Mouse (Mus musculus): ENCODE measurements around the gene Olfr635. TPM values are rescaled to one million over a fixed set of nuclear protein-coding genes. Genes with fewer than 3 reads are reported as not detected.
"Not testable (repeated sequence)": the region's sequence is repeated elsewhere in the genome, so short reads cannot be mapped to it uniquely, and the experiment has no call there.

Gene Olfr635
- total RNA-seq (2014; rRNA removed) (not detected in 2 replicates), polyA plus RNA-seq (2015; fragmentation: Nextera tagmentation; extraction: Ambion mirVana) (not detected in 2 replicates)

- Histone ChIP-seq H3K27me3 (ENCODE audit: insufficient read depth, low read length) (no peaks in the 10 kb centered on the region), H3K9ac (replicated peaks; ENCODE audit: low read length) (no peak within 1 kb of the TSS), H3K4me2 (ENCODE audit: low read depth, low read length) (no peak within 1 kb of the TSS), H3K27ac (no peak within 1 kb of the TSS), H3K4me1 (ENCODE audit: insufficient read depth, low read length) (no peaks in the 10 kb centered on the region), H3K36me3 (ENCODE audit: insufficient read depth, low read length) (no peaks in the 10 kb centered on the region), H3K9me3 (ENCODE audit: low read length) (no peaks in the 10 kb centered on the region), H3K4me3 (ENCODE audit: low read length) (no peak within 1 kb of the TSS)
- no peak for TF ChIP-seq CTCF (IDR thresholded peaks at IDR 0.05; ENCODE audit: low read depth)
- 76% methylated on average over 1 of the region's 1 CpGs for WGBS
- DNase-seq (ENCODE audit: low spot score) = no peak
- no peak for ATAC-seq
Measured at GRCm38 (mm10) chr7:103970852-103971251, at the start of gene Olfr635. Olfr635 (plus strand) TSS chr7:103971152.

GRCm38 (mm10) chr7:103928525-103928924 is 42.4 kb upstream of the Olfr635 start, which contains the start of gene Olfr631:
Olfr631 (plus strand) TSS chr7:103928825.
- no peaks in the 10 kb centered on the region for H3K36me3 ChIP-seq (ENCODE audit: insufficient read depth, low read length)
- ATAC-seq (no peak), DNase-seq (ENCODE audit: low spot score) (no peak)
- H3K4me2 ChIP-seq (ENCODE audit: low read depth, low read length) = no peak within 1 kb of the TSS
- no peaks in the 10 kb centered on the region for H3K4me1 ChIP-seq (ENCODE audit: insufficient read depth, low read length)
- no peak for TF ChIP-seq CTCF (IDR thresholded peaks at IDR 0.05; ENCODE audit: low read depth)
- no peak within 1 kb of the TSS for H3K27ac ChIP-seq
- no peak within 1 kb of the TSS for H3K9ac ChIP-seq (replicated peaks; ENCODE audit: low read length)
- H3K4me3 ChIP-seq (ENCODE audit: low read length) = no peak within 1 kb of the TSS
- H3K27me3 ChIP-seq (ENCODE audit: insufficient read depth, low read length) = no peaks in the 10 kb centered on the region
- no peaks in the 10 kb centered on the region for H3K9me3 ChIP-seq (ENCODE audit: low read length)

- Histone ChIP-seq H3K27me3 (ENCODE audit: insufficient read depth, low read length) (no peaks in the 10 kb centered on the region), H3K27ac (no peak within 1 kb of the TSS), H3K9ac (replicated peaks; ENCODE audit: low read length) (no peak within 1 kb of the TSS), H3K4me2 (ENCODE audit: low read depth, low read length) (no peak within 1 kb of the TSS), H3K4me3 (ENCODE audit: low read length) (no peak within 1 kb of the TSS), H3K9me3 (ENCODE audit: low read length) (no peaks in the 10 kb centered on the region), H3K4me1 (ENCODE audit: insufficient read depth, low read length) (no peaks in the 10 kb centered on the region), H3K36me3 (ENCODE audit: insufficient read depth, low read length) (no peaks in the 10 kb centered on the region)
- ATAC-seq (no peak), DNase-seq (ENCODE audit: low spot score) (no peak)
- no peak for TF ChIP-seq CTCF (IDR thresholded peaks at IDR 0.05; ENCODE audit: low read depth)
- WGBS = 85% methylated on average over 2 of the region's 2 CpGs
Measured at GRCm38 (mm10) chr7:103934264-103934663, 36.7 kb upstream of the Olfr635 start, which contains the start of gene Olfr632. Olfr632 (plus strand) TSS chr7:103934347.

GRCm38 (mm10) chr7:103942730-103943129 is 28.2 kb upstream of the Olfr635 start:
- Histone ChIP-seq H3K27me3 (ENCODE audit: insufficient read depth, low read length) (no peaks in the 10 kb centered on the region), H3K4me1 (ENCODE audit: insufficient read depth, low read length) (no peaks in the 10 kb centered on the region), H3K27ac (no peak overlapping the region), H3K4me3 (ENCODE audit: low read length) (no peak overlapping the region), H3K9me3 (ENCODE audit: low read length) (no peaks in the 10 kb centered on the region), H3K4me2 (ENCODE audit: low read depth, low read length) (no peak overlapping the region), H3K36me3 (ENCODE audit: insufficient read depth, low read length) (no peaks in the 10 kb centered on the region), H3K9ac (replicated peaks; ENCODE audit: low read length) (no peak overlapping the region)
- DNase-seq (ENCODE audit: low spot score) = peak; percentile 72
- ATAC-seq = no peak
- peak; percentile 79 for TF ChIP-seq CTCF (IDR thresholded peaks at IDR 0.05; ENCODE audit: low read depth)
- WGBS = 27% methylated on average over 2 of the region's 2 CpGs

- Histone ChIP-seq H3K9ac (replicated peaks; ENCODE audit: low read length) (no peak within 1 kb of the TSS), H3K36me3 (ENCODE audit: insufficient read depth, low read length) (no peaks in the 10 kb centered on the region), H3K4me3 (ENCODE audit: low read length) (no peak within 1 kb of the TSS), H3K4me1 (ENCODE audit: insufficient read depth, low read length) (no peaks in the 10 kb centered on the region), H3K9me3 (ENCODE audit: low read length) (no peaks in the 10 kb centered on the region), H3K27ac (no peak within 1 kb of the TSS), H3K27me3 (ENCODE audit: insufficient read depth, low read length) (no peaks in the 10 kb centered on the region), H3K4me2 (ENCODE audit: low read depth, low read length) (no peak within 1 kb of the TSS)
- no peak for TF ChIP-seq CTCF (IDR thresholded peaks at IDR 0.05; ENCODE audit: low read depth)
- DNase-seq (ENCODE audit: low spot score) = no peak
- ATAC-seq = no peak
Measured at GRCm38 (mm10) chr7:103944137-103944536, 26.8 kb upstream of the Olfr635 start, which contains the start of gene Olfr633. Olfr633 (plus strand) TSS chr7:103944437.

DNA sequence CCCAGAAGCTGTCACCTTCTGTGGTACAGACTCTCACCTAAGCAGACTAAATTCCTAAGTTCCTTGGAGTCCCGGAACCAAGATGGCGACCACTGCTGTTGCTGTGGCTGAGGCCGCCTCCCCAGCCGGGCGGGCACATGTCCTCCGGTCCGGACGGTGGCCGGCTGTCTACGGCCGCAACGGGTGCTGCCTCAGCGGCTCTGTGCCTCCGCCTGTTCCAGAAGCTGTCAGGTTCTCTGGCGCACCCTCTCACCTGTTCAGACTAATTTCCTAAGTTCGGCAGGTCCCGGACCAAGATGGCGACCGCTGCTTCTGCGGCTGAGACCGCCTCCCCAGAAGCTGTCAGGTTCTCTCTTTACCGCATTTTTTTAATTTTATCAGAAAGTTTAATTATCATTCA is 4.1 kb upstream of the Olfr635 start:
- not testable (repeated sequence) for DNase-seq (ENCODE audit: low spot score); H3K4me3 ChIP-seq (ENCODE audit: low read length); H3K27me3 ChIP-seq (ENCODE audit: insufficient read depth, low read length); H3K4me1 ChIP-seq (ENCODE audit: insufficient read depth, low read length); ATAC-seq; H3K27ac ChIP-seq; H3K9me3 ChIP-seq (ENCODE audit: low read length); H3K36me3 ChIP-seq (ENCODE audit: insufficient read depth, low read length); H3K4me2 ChIP-seq (ENCODE audit: low read depth, low read length); H3K9ac ChIP-seq (replicated peaks; ENCODE audit: low read length)
- 96% methylated on average over 22 of the region's 22 CpGs for WGBS

DNA sequence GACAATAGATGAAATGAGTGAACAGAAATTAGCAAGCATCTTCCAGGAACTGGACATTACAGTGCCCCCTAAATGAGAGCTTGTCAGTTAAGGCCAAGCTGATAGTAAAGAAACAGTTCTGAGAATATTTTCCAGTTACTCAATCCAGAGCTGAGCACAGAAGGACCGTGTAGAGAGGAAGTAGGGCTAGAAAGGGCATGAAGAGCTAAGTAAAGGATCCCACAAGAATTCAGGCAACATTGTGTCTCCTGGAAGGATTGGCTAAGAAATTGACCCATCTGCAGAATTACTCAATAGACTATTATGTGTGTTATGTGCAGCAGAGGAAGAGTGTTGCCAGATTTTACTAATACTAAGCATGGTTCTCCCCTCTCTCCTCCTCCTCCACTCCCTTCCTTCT is 830 bp downstream of the Olfr635 start:
- WGBS = 73% methylated on average over 1 of the region's 1 CpGs
- TF ChIP-seq CTCF (IDR thresholded peaks at IDR 0.05; ENCODE audit: low read depth) = no peak
- no peaks in the 10 kb centered on the region for H3K4me1 ChIP-seq (ENCODE audit: insufficient read depth, low read length)
- no peak overlapping the region for H3K4me2 ChIP-seq (ENCODE audit: low read depth, low read length)
- ATAC-seq (no peak), DNase-seq (ENCODE audit: low spot score) (no peak)
- no peaks in the 10 kb centered on the region for H3K9me3 ChIP-seq (ENCODE audit: low read length)
- H3K36me3 ChIP-seq (ENCODE audit: insufficient read depth, low read length) = no peaks in the 10 kb centered on the region
- H3K27me3 ChIP-seq (ENCODE audit: insufficient read depth, low read length) = no peaks in the 10 kb centered on the region
- no peak overlapping the region for H3K27ac ChIP-seq
- no peak overlapping the region for H3K4me3 ChIP-seq (ENCODE audit: low read length)
- H3K9ac ChIP-seq (replicated peaks; ENCODE audit: low read length) = no peak overlapping the region

Measured in hindbrain, postnatal 0 days (tissue).